Mouse (Mus musculus): Measurements from ENCODE around the gene Uvrag. TPM values are rescaled to one million over a fixed set of nuclear protein-coding genes. Genes with fewer than 3 reads are reported as not detected.

Uvrag gene
- total and polyA plus RNA-seq, 3 experiments = 15.0 to 19.5 TPM; not detected in 1

GRCm38 (mm10) chr7:99088576-99089346 is 52.2 kb downstream of the Uvrag start:
- no peak overlapping the region for H3K4me3 ChIP-seq (ENCODE audit: control insufficient read depth in 1 of 2, insufficient read depth in 1 of 2, low read depth in 2 of 2, low read length in 2 of 2)
- H3K36me3 ChIP-seq (ENCODE audit: control insufficient read depth in 1 of 2, insufficient read depth in 2 of 2, low read length in 2 of 2) = peaks cover 0 to 1% of the 10 kb centered on the region in 2 experiments; a peak in 1 of 4 replicates
- DNase-seq (ENCODE audit: low read depth, low spot score) = no peak
- H3K79me2 ChIP-seq (ENCODE audit: control insufficient read depth, insufficient read depth, low read length, poor library complexity) = no peaks in the 10 kb centered on the region
- H3K9ac ChIP-seq (ENCODE audit: control insufficient read depth, low read depth, low read length, poor library complexity, severe bottlenecking) = no peak overlapping the region
- H3K27me3 ChIP-seq (ENCODE audit: control insufficient read depth in 1 of 2, insufficient read depth in 2 of 2, low read length in 2 of 2) = no peaks in the 10 kb centered on the region
- H3K4me1 ChIP-seq (ENCODE audit: control insufficient read depth in 1 of 2, insufficient read depth in 2 of 2, low read length in 2 of 2) = no peaks in the 10 kb centered on the region
- H3K27ac ChIP-seq (ENCODE audit: control insufficient read depth, low read depth, low read length) = no peak overlapping the region
- no peaks in the 10 kb centered on the region for H3K9me3 ChIP-seq (replicated peaks; ENCODE audit: insufficient read depth, low read length)
- no peak for TF ChIP-seq JUND (IDR thresholded peaks at IDR 0.05; ENCODE audit: low read depth, low read length)
- no peak for TF ChIP-seq MYB (IDR thresholded peaks at IDR 0.05; ENCODE audit: low read depth, low read length)
- no peak for TF ChIP-seq TCF12 (IDR thresholded peaks at IDR 0.05; ENCODE audit: low read depth, low read length)
- TF ChIP-seq MAX (IDR thresholded peaks at IDR 0.05; ENCODE audit: low read length) = no peak
- TF ChIP-seq MYC (IDR thresholded peaks at IDR 0.05; ENCODE audit: low read depth, low read length) = no peak
- TF ChIP-seq USF2 (IDR thresholded peaks at IDR 0.05; ENCODE audit: borderline replicate concordance in 1 of 2, insufficient read depth in 1 of 2, low read depth in 1 of 2, low read length in 2 of 2) = no peak
- TF ChIP-seq KAT2A (conservative IDR thresholded peaks at IDR 0.05; ENCODE audit: low read depth, low read length) = no peak
- TF ChIP-seq BHLHE40 (IDR thresholded peaks at IDR 0.05; ENCODE audit: borderline replicate concordance, low read depth, low read length) = no peak
- TF ChIP-seq POLR2AphosphoS5 (IDR thresholded peaks at IDR 0.05; ENCODE audit: borderline replicate concordance, low read depth, low read length) = no peak

GRCm38 (mm10) chr7:99087581-99087980 is 53.4 kb downstream of the Uvrag start:
- TF ChIP-seq BHLHE40 (IDR thresholded peaks at IDR 0.05; ENCODE audit: borderline replicate concordance, low read depth, low read length) (no peak), MYC (IDR thresholded peaks at IDR 0.05; ENCODE audit: low read depth, low read length) (no peak), MYB (IDR thresholded peaks at IDR 0.05; ENCODE audit: low read depth, low read length) (no peak), TBP (IDR thresholded peaks at IDR 0.05; ENCODE audit: low read depth, low read length) (no peak), GATA1 (IDR thresholded peaks at IDR 0.05; ENCODE audit: low read depth, low read length) (no peak), USF2 (IDR thresholded peaks at IDR 0.05; ENCODE audit: borderline replicate concordance in 1 of 2, insufficient read depth in 1 of 2, low read depth in 1 of 2, low read length in 2 of 2) (no peak), GABPA (IDR thresholded peaks at IDR 0.05; ENCODE audit: low read depth, low read length) (no peak), SIN3A (IDR thresholded peaks at IDR 0.05; ENCODE audit: low read length) (no peak), MEF2A (IDR thresholded peaks at IDR 0.05; ENCODE audit: extremely low read depth, insufficient replicate concordance, low read depth, low read length, poor library complexity, severe bottlenecking) (no peak), TCF12 (IDR thresholded peaks at IDR 0.05; ENCODE audit: low read depth, low read length) (no peak), POLR2AphosphoS2 (IDR thresholded peaks at IDR 0.05; ENCODE audit: low read length) (no peak), CHD1 (IDR thresholded peaks at IDR 0.05; ENCODE audit: low read depth, low read length) (no peak), NELFE (IDR thresholded peaks at IDR 0.05; ENCODE audit: low read depth, low read length) (no peak), JUND (IDR thresholded peaks at IDR 0.05; ENCODE audit: low read depth, low read length) (no peak)
- H3K36me3 ChIP-seq (ENCODE audit: control insufficient read depth in 1 of 2, insufficient read depth in 2 of 2, low read length in 2 of 2) = peaks cover 0 to 1% of the 10 kb centered on the region in 2 experiments; a peak in 1 of 4 replicates
- DNase-seq (ENCODE audit: low read depth, low spot score) = no peak

More at GRCm38 (mm10) chr7:99087581-99087980, 53.4 kb downstream of the Uvrag start:
- Histone ChIP-seq H3K79me2 (ENCODE audit: control insufficient read depth, insufficient read depth, low read length, poor library complexity) (no peaks in the 10 kb centered on the region), H3K27me3 (ENCODE audit: control insufficient read depth in 1 of 2, insufficient read depth in 2 of 2, low read length in 2 of 2) (no peaks in the 10 kb centered on the region), H3K27ac (ENCODE audit: control insufficient read depth, low read depth, low read length) (no peak overlapping the region), H3K4me1 (ENCODE audit: control insufficient read depth in 1 of 2, insufficient read depth in 2 of 2, low read length in 2 of 2) (no peaks in the 10 kb centered on the region), H3K9ac (ENCODE audit: control insufficient read depth, low read depth, low read length, poor library complexity, severe bottlenecking) (no peak overlapping the region), H3K9me3 (replicated peaks; ENCODE audit: insufficient read depth, low read length) (no peaks in the 10 kb centered on the region), H3K4me3 (ENCODE audit: control insufficient read depth in 1 of 2, insufficient read depth in 1 of 2, low read depth in 2 of 2, low read length in 2 of 2) (no peak overlapping the region)
